Mouse (Mus musculus): ENCODE measurements around the gene Hapln1. TPM values are rescaled to one million over a fixed set of nuclear protein-coding genes. Genes with fewer than 3 reads are reported as not detected.

Gene Hapln1
- 1 to 10 TPM; 3.9 to 6.6 TPM for total RNA-seq (2021)
- long read RNA-seq, experiment 1, full-length matches to known transcripts = 1 of 1 reads
- long read RNA-seq, experiment 1, partial matches to known transcripts = 0 of 1 reads
- long read RNA-seq, experiment 1, other reads (novel, unspliced or antisense) = 0 of 1 reads
- long read RNA-seq, experiment 2, full-length matches to known transcripts = 1 of 3 reads
- long read RNA-seq, experiment 2, partial matches to known transcripts = 0 of 3 reads
- long read RNA-seq, experiment 2, other reads (novel, unspliced or antisense) = 2 of 3 reads

DNA sequence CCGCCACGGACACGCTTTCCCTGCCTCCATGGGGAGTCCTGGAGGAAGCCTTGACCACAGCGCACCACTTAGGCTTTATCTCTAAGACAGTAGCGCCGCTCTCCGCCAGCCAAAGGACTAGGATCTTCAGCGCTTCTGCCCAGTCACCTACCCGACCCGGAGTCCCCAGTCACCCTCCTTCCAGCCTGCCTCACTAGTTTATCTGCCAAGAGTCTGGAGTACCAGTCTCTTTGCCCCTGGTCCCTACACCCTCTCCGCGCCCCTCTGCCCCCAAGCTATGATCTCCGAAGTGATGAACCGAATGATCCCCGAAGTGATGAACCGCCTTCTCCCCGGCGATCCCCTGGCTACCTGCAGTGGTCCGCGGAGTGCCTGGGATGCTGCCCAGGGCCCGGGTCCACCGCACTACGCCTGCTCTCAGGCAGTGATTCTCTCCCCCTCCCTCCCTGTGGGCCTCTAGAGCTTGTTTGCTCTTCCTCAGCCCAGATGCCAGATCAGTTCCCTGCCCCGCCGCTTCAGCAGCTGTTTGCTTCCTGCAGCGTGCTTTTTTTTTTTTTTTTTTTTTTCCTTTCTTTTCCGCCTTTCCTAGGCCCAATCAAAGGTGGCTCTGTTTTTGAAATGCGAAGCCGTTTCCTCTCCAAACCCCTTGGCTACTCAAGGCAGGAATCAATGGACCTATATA lies at the start of gene Hapln1:
Gene Hapln1, plus strand, starts transcription at position 592 of the 682 bp plus-strand sequence.
- peak in 1 of 2 experiments; percentile 5 for DNase-seq (ENCODE audit: low spot score in 2 of 2)

DNA sequence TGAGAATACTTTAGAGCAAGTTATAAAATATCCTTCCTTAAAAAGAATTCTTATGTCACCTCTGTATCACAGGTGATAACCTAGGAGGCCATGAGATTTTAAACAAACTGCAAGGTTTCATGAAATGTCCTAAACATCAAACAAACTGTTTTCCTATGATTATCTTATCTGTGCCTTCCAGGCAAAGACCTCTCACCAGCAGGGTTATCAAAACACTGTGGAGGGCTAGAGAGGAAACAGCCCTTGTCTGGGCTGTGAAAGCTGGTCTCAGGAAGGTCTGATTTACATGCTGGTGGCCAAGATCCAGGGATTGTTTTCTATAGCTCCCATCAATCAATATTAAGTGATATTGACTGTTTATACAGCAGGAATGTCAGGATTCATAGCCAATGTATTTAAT lies 46.4 kb upstream of the Hapln1 start:
- DNase-seq (ENCODE audit: low spot score in 2 of 2) = no peak

DNA sequence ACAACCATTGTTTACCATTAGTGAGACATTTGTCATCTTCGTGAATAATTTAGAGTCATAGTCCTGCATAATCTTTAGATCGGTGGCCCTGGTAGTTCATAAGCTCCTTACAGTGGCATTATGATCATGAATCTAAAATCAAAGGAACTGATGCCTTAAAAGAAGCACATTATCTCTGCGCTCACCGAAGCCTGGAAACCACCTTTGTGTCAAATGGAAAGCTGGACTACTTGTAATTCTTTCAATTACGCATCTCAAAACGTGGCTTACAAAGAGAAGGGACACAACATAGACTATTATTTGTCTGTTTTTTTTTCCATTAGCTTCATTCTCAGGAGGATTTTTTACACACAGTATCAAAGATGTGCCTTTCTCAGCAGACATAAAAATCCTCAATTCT lies 45.9 kb upstream of the Hapln1 start:
- no peak for DNase-seq (ENCODE audit: low spot score in 2 of 2)

DNA sequence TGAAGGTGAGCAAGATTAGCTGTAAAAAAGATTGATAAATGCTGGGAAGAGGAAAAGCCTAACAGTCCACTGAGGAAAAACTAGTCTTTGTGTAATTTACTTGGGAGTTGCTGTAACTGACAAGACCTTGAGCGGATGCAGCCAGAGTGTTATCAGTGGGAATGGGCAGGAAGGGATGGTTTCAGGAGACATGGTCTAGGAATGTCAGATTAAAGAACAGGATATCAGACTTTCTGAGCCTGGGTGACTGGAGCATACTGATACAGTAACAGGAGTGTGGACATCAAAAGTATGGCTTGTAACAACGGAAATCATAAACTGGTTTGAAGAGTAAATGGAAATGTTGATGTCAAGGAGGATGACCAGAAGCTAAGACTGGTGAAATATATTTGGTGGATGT lies 43.0 kb upstream of the Hapln1 start:
- no peak for DNase-seq (ENCODE audit: low spot score in 2 of 2)

DNA sequence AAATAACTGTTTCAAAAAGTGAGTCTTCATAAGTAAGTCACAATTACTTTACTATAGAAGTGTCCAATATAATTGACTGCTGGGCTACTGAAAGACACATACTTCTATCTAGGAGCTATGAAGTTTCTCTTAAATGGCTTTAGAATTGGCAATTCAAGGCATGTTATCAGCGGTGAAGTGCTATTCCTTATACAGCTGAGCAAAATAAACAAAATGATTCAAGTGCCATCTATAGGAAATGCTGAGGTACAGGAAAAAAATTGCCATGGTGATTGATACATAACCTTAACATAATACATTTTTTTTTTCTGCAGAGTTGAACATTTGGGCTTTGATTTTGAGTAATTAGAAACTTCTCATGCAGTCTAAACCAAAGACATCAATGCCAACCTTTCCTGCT lies 40.2 kb upstream of the Hapln1 start:
- DNase-seq (ENCODE audit: low spot score in 2 of 2) = no peak

DNA sequence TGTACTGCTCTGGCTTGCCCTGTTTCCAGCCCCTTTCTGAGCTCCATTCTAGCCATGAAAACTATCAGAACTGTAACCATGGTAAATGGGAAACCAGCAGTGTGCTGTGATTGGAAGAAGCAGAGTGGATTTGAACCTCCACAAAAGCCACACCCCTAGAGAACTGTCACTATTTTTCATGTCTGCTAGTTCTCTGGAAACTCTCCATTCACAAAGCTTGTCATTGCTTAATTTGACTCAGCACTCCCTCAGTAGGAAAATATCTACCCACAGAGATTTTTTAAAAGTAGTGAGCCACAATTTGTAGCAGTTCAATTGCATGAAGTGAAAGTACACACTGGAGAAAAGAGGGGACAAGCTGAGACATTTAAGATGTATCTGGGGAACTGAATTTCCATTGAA lies 18.1 kb upstream of the Hapln1 start:
- no peak for DNase-seq (ENCODE audit: low spot score in 2 of 2)

DNA sequence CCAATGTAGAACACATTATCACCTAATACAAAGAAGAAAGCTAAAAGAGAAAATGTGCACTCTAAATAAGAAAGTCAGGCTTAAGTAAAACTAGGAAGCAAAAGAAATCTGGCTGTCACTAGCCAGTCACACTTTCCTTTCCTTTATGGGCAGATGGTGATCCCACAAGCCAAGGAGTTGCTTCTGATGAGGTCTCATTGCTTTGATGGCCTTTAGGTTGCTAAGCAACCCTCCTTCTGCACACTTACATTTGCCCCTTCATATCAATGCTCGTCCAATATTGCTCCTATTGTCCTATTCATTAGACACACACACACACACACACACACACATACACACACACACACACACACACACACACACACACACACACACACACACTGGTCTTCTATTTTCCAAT lies 10.9 kb upstream of the Hapln1 start:
- DNase-seq (ENCODE audit: low spot score in 2 of 2) = no peak

DNA sequence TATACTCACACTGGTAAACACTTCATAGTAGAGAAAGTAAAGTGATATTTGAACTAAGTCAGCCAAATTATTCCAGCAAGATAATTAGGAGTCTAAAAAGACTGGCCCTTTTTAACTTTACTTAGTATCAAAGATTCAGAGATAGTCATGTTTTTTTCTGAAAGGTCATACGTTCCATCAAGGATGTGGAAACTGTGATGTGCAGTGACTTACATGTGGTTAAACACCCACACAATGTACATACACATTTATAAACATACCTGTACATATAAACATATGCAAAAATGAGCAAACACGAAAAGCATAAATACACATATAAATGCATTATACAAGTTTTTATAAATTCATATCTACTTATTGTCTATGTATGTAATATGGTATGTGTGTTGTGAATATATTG lies 9.2 kb upstream of the Hapln1 start:
- DNase-seq (ENCODE audit: low spot score in 2 of 2) = no peak

DNA sequence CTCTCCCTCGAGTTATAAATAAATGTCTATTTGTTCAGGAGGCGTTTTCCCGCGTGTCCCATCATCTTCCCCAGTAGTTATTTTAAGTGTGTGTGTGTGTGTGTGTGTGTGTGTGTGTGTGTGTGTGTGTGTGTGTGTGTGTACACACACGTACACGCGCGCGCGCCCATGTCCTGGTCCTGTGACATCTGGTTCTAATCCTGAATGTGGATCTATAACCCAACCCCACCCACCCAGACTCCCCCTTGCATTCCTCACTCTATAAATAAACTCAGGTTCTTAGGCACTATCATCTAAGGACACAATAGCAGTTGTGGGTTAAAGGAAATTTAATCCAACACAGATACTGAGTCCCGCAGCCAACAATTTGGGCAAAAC lies 280 bp downstream of the Hapln1 start:
- no peak for DNase-seq (ENCODE audit: low spot score in 2 of 2)

DNA sequence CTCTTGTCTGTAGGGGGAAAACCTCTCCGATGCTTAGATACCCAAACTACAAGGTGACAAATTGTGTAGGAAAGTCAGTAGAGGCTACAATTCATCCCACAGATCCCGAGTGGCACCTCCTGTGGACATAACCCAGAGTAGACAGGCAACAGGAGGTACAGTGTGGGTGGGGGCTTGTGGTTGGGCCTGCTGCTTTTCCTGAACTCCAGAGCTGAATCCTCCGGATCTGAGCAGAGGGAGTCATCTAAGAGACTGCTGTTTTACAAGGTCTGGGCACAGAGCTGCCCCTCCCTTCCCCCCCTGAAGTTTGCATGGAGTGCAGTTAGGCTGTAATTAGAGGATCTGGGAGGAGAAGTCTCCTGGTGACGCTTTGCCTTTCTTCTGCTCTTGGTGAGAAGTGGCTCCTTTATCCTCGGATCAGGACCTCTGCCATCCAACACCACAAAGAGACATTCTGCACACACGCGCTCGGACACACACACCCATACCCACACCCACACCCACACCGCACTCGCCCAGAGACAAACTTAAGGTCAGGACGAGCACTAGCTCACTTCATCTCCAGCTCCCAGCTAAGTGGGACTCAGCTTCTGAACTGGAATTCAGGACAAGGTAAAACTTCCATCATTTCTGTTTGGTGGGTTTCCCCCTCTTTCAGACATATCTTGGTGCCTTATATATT lies 846 bp downstream of the Hapln1 start:
- no peak for DNase-seq (ENCODE audit: low spot score in 2 of 2)

DNA sequence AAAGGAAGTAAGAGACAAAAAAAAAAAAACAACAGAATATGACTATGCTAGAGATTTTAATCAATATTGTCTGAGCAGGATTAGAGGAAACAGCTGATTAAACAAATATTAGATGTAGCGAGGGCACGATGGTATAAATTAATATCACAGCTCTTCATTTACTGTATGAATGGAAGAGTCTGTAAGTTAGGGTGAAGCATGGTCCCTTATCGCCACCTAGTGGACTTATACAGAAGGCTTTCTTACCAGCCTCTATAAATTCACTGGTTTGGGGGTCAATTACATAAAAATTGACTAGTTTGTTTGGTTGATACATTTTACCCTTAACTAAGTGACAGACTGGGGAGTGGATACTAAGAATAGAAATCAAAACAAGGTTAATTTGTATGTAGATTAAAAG lies 3.4 kb downstream of the Hapln1 start:
- no peak for DNase-seq (ENCODE audit: low spot score in 2 of 2)

DNA sequence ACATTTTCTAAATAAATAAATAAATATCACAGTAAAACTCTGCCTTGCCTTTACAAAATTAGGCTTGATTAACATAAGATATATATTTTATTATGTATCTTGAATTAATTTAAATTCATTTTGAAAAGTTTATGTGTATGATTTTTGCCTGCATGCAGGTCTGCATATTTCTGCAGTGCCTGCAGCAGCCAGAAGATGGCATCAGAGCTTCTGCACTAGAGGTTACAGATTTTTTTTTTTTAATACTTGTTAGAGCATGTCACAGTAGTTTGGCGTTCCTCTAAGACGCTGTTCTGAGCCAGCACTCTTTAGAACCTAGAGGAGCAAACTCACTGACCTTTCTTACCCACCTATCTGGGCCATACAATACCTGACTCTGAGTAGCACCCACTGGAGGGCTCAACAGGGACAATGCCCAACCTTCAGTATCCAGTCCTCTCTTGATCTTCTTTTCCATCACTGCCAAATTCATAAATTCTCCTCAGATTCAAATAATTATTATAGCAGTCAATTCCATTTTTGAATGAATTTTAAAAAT lies 8.7 kb downstream of the Hapln1 start:
- peak; percentile 20 to 26 for DNase-seq (ENCODE audit: low spot score in 2 of 2)

DNA sequence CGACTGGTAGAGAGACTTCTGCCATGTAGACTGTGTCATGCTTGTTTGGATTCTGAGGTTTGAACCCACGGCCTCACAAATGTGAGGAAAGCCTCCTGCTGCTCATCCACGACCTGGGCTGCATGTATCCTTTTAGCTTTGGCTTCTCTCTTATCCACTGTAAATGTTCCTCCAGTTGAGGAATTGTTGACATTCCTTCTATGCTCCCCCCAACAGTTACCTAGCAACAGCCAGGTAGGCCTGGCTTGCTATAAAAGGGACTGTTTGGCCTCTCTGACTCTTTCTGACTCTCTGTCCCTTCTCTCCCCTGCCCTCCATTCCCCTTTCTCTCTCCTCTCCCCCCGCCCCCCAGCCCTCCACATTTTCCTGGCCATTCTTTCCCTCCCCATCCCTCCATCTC lies 9.9 kb downstream of the Hapln1 start:
- no peak for DNase-seq (ENCODE audit: low spot score in 2 of 2)

DNA sequence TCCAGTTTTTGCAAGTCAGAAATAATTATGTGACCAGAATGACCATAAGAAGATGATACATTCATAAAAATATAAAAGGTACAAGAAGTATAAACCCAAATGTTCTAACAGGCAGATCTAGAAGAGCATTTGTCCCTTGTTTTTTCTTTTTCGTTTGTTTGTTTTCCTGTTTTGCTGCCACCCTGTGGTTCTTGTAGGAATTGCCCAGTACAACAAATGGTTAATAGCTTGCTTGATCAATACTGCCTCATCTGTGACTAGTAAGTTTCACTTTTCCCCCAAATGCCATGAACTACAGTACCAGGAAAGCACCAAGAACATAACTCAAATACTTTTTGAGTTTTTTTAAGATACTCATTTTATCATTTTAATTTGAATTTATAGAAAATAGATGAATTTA lies 11.9 kb downstream of the Hapln1 start:
- no peak for DNase-seq (ENCODE audit: low spot score in 2 of 2)

DNA sequence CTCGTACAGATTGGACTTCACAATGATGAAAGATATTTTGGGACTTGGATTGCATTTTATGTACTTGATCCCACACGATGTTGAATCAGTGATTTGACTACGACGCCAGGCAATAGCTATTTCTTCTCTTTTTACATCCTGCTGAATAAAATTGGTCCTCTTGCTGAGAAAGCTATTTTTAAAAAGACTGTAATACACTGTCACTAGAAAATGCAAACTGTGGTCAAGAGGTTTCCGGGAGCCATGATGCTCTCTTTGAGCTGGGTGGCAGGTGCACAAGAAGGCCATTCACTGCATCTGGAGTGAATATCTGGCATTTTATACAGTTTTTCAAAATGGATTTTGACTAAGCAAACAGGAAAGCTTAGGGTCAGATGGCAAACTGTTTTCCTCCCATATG lies 24.9 kb downstream of the Hapln1 start:
- no peak for DNase-seq (ENCODE audit: low spot score in 2 of 2)

DNA sequence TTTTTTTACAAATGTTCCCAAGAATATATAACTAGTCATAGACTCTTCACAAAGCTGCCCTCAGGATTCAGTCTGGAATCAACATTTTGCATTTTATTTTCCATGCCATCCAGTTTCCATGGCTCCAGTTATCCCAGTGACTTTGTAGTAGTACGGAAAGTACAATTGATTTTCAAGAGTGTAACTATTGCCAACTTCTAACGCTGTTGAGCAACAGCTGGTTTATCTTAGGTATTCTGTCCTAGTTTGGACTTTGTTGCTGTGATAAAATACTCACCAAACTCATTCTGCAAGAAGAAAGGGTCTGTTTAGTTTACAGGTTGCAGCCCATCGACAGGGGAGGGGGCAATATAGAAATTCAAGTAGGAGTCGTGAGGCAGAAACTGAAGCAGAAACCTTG lies 26.7 kb downstream of the Hapln1 start:
- DNase-seq (ENCODE audit: low spot score in 2 of 2) = no peak

DNA sequence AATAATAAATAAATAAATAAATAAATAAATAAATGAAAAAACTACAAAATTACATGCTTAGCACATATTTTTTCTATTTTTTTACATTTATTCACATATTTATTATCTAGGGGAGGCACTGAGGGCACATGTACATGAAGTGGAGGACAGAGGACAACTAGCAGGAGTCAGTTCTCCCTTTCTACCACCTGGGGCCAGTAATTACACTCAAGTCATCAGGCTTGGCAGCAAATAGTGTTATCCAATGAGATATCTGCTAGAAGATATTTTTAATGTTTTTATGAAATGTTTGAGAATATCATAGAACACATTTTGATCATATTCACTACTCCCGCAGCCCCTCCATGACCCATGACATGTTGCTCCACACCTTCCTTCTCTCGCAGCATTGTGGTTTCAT lies 39.5 kb downstream of the Hapln1 start:
- DNase-seq (ENCODE audit: low spot score in 2 of 2) = no peak

DNA sequence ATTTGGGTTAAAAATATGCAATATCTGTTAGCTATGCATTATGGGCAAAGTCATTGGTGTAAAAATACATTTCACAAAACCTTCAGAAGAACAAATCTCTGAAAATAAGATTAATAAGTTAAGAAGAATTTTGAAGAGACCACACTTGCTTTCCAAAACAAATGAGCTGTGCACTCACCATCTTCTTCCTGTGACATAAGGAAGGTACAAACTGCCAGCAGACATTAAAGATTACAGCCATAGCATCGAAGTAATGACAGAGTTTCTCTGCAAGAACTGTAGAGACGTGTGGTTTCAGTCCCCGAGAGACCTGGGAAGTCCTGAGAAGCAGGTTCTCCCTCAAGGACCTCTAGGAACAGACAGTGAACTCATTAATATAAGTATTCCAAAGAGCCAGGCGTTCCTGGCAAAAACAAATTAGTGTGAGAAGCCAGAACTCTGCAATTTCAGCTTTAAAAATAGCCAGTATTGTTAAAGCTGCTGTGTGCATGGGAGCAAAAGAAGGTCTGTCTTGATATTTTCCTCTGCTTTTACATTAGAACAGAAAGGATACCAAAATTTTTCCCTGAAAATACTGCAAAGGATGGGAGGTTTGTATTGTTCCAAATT lies 43.6 kb downstream of the Hapln1 start:
- no peak for DNase-seq (ENCODE audit: low spot score in 2 of 2)

DNA sequence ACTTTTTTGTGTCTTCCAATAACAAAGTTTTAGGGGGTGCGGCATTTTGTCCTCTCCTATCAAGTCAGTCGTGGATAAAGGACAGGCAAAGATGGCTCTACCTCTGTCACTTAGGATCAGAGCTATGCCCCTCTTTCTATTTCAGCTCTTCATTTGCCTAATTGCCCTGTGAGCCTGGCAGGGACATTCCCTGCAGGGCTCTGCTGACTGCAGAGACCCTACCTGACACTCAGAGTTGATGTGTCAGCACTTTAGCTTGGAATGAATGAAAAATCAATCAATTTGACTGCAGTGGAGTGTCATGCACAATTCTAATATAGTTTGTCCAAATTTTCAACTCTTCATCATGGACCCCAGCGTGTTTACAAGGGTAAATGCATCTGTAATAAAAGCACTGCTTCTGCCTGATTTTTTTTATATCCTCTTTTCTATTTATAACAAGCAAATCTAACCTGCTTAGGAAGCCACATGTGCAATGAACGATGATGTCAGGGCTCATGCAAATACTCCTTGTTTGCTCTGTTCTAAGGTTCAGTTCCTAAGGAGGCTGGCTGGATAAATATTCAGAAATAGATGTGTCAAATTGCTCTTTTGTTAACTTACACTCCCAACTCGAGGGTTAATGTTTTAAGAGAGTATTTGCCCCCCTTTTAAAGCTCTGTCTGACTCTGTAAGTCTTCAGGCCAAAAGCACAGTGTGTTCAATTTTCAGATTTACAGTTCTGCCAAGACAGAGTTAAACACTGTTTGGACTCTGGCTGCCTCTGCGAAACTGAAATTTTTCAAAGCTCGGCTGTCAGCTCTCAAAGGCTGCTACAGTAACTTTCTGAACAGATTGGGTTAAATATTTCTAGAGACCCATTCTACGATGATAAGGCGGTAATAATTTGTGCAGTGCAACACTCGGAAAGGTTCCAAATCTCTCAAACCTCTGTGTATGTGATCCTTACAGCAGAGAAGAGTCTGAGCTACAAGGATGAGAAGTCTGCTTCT lies 44.4 kb downstream of the Hapln1 start:
- no peak for DNase-seq (ENCODE audit: low spot score in 2 of 2)

DNA sequence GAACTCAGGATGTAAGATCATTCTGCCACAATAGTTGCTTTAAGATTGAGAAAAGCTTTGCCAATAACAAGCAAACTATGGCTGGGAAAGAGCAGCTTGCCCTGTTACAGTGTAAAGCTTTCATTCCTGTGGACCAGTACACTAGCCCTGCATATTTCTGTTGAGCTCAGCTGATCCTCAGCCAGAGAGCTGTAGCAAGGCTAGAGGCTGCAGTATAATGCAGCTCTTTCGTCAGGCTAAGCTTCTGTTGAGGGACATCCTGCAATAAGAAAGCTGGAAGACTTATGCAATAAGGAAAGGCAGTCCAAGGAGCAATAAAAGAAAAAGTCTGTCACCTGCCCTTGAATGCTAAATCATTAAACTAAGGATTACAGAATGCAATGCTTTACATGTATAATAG lies 45.5 kb downstream of the Hapln1 start:
- no peak for DNase-seq (ENCODE audit: low spot score in 2 of 2)

DNA sequence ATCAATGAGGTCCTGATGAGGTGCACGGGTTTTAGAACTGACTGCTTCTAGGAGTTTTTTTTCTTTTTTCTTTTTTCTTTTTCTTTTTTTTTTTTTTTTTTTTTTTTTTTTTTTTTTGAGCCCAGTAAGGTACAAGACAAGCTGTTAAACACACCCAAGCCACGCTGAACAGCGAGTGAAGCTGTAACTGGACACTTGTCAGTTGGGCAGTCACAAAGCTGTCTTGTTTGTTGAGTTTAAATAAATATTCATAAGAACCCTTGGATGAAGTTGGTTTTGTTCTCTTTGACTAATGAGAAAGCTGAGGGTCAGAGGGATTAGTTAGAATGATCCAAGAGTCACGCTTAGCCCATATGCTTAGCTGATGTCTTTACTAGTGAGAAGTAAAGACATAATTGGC lies 55.5 kb downstream of the Hapln1 start:
- no peak for DNase-seq (ENCODE audit: low spot score in 2 of 2)

Data from adrenal gland, postnatal 4 days (tissue).